Mouse (Mus musculus) retina, postnatal 7 days (tissue): ENCODE results near the gene Sct.

Source experiments
- DNase-seq: peaks from one replicate; pipeline ENCODE4 v3.0.0-alpha.2; 2012; ENCODE audit warnings: low read depth, low spot score

Gene Sct

DNA sequence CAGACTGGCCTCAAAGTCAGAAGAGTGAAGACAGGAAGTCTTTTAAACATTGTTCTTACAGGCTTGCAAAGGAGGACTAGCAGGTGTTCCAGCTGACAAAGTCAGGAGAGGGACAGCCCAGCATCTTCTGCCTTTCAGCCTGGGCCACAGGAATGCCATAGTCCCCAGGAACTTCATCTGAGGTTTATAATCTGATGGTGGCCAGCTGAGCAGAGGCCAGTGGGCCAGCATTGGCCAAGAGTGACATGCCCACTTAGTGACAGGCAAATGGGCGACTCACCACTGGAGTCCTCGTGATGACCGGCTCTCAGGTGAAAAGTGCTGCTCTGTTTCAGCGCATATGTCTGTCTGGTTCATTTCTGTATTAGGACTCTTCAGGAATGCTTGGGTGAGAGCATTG, 48.4 kb downstream of the Sct start:
- no peak for DNase-seq

- DNase-seq, result no peak
Measured at GRCm38 (mm10) chr7:141229702-141230101, 49.2 kb downstream of the Sct start.
